Mouse (Mus musculus): ENCODE data around the gene Aanat. TPM values are rescaled to one million over a fixed set of nuclear protein-coding genes. Genes with fewer than 3 reads are reported as not detected.

Gene Aanat
- total RNA-seq, 2 experiments from 2014 or later, result 0.64 to 1.5 TPM

DNA sequence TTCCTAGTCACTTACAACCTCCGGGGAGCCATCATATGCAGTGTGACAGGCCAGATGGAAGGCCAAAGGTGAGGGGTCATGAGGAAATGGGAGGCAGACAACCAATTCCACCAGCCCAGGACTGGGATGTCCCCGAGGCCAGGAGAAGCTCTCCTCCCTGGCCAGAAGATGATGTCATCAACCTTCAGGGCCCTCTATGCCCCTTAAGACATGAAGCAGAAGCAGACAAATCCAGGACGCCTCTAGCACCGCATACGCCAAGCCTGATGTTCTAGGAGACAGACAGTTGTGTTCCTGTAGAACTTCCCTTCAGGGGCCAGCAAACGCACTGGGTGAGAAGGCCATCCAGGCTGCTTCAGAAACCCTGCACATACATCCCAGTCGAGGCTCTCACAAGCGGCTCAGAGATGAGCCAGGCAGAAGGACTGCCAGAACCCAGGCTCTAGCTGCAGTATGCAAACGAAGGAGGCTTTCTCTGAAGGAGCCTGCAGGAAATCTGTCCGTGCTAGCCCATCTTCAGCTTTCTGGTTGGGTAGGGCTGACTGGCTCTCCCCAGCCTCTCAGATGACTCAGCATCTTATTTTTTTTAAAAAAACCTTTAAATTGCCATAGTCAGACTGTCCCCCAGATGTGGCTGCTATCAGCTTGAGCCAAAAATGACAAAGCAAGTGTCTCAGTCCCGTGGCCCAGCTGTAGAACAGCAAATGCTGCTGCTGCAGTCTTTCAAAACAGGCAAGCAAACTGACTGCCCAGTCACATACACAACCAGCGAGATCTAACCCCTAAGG is 13.3 kb upstream of the Aanat start:
- intact Hi-C loops (cut with DNase I), result no loop called here
- DNase-seq (ENCODE audit: low spot score in 2 of 2), result peak; percentile 46 to 84

GRCm38 (mm10) chr11:116574486-116574885 is 11.7 kb upstream of the Aanat start:
- intact Hi-C loops (cut with DNase I), result no loop called here
- DNase-seq (ENCODE audit: low spot score in 2 of 2), result no peak

DNA sequence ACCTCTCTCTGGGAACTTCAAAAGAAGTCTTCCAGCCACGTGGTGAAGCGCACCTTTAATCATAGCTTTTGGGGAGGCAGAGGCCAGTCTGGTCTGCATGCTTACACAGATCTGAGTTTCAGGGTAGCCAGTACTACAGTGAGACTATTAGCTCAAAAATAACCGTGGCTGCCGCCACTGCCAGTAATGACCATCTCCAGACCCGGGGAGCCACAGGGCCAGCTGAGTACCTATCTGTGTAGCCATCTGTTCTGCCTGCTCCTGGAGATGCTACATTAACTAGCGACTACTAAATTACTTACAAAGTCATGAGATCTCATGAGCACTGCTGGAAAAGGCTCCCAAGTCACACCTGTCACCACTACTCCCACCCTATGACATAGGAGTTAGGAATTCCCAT is 11.2 kb upstream of the Aanat start:
- no peak for DNase-seq (ENCODE audit: low spot score in 2 of 2)
- intact Hi-C loops (cut with DNase I), result no loop called here

DNA sequence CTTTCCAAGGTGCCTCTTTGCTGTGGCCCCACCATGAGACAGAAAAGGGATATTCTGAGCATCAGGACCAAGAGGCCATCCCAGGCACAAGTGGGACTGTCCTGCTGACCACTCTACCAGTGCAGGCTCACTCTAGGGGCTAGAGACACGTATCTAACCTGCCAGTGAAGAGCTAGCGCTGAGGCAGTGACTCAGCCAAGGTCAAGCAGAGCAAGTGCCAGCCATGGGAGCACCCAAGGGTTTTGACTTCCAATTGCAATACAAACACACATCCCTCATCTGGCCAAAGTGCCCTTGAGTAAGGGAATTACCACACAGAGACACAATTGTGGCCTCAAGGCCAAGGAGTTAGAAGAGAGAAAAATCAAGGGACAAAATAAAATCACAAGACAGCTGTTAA is 10.8 kb upstream of the Aanat start:
- intact Hi-C loops (cut with DNase I), result no loop called here
- DNase-seq (ENCODE audit: low spot score in 2 of 2), result no peak

GRCm38 (mm10) chr11:116579280-116579679 is 7.0 kb upstream of the Aanat start:
- no peak for DNase-seq (ENCODE audit: low spot score in 2 of 2)
- intact Hi-C loops (cut with DNase I), result no loop called here

DNA sequence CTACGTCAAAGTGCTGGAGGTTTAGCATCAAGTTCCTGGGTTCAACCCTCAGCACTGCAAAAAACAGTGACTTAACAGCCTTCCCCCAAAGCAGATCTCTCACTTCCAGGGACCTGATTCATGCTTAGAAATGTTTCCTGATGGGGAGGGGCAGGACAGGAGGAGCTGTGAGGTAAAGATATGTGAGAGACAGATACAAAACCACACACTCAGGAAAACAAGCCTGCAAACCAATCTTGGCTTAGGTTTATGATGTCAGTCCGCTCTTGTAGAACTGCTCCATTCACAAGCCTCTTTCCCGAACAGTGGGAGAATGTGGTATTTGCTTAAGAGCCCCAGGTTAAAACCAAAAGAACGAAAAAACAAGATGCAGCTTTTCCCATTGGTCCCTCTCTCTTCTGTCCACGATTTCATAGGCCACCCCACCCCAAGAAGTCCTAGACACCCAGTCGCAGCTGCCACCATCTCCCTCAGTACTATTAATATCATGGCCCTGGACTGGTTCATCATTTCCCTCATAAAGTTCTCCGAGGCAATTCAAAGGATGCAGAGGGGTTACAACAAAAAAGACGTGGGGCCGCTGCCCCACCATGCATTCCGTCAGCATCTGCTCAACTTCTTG is 6.1 kb upstream of the Aanat start:
- intact Hi-C loops (cut with DNase I), result no loop called here
- peak in 1 of 2 experiments; percentile 23 for DNase-seq (ENCODE audit: low spot score in 2 of 2)

DNA sequence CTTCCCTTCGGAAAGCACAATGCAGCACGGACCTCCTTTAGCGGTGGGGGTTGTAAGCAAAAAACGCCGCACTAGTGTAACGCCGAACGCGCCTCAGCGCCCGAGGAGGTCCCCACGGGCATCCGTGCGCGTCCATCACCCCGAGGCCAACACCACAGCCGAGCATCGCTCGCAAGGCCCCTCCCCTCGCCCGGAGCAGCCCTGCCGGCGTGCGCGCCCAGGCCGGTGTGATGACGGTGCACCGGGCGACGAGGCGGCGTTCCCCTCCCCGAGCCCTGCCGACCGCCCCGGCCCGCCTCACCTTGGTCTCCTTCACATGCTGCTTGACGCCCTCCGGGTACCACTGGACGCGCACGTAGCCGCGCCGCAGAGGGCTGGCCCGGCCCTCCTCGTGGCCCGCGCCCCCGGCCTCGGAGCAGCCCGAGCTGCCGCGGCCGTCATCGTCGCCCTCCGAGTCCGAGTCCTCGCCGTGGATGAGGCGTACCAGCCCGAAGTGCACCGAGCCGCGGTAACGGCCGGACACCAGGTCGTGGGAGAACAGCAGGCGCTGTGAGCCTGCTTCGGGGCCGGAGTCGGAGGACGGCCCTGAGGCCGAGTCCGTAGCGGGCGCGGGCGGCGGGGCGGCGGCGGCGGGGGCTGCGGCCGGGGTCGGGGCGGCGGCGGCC is 5.4 kb upstream of the Aanat start:
- intact Hi-C loops (cut with DNase I), result no loop called here
- peak; percentile 49 to 66 for DNase-seq (ENCODE audit: low spot score in 2 of 2)

GRCm38 (mm10) chr11:116581376-116581814 is 4.8 kb upstream of the Aanat start, which contains the start of gene Ube2o:
Ube2o (minus strand) TSS chr11:116581447.
- peak; percentile 89 to 90 for DNase-seq (ENCODE audit: low spot score in 2 of 2)
- intact Hi-C loops (cut with DNase I), result no loop called here

DNA sequence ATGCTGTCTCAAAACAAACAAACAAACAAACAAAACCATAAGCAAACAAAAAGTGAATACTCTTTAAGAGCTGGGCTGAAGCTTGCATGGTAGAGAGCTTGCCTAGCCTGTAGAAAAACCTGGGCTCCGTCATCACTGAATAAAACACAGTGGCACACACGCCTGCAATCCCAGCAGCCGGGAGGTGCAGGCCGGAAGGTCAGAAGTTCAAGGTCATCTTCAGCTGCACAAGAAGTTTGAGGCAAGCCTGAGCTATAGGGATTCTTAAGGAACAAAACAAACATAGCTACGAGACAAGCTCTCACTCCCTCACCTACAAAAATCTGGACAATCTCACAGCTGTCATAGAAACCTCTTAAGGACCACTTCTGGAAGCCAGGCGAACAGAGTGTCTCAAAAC is 550 bp upstream of the Aanat start:
- intact Hi-C loops (cut with DNase I), result loop anchor here (2.0 kb wide), 1 partner anchor 43 kb away; no protein-coding TSS in a partner anchor
- no peak for DNase-seq (ENCODE audit: low spot score in 2 of 2)

DNA sequence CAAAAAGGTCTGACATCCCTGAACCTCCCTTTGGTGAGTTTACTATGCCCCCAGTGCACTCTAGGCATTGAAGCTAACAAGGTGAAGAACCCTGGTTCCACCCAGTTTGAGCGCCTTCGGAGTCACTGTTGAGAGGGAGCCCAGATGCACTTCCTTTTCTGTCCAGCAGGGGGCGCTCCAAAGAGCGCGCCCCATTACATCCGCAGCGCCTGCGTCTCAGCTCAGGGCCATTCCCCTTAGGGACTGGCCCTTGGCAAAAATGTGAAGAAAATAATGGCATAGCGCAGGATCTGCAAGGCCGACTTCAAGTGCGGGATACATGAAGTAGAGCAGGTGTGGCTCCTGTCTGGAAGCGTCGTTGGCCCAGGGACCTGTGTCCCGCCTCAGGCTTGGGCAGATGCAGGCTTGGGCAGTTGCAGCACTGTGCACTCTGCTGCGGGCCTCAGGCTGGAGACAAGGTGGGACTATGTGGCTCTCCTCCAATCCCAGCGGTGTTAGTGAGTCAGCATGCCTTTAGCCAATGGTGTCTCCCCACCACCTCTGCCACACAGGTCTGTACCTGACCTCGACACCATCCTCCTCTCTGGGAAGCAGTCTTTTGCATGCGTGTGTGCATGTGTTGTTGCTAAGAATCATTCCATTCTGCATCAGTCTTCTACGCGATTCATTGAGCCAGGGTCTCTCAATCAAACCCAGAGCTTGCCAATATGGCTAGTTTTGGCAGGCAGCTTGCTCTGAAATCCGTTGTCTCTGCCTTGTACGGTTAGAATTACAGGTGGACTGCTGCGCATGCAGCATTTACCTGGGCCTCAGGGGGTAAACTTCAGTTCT is 784 bp downstream of the Aanat start:
- intact Hi-C loops (cut with DNase I), result loop anchor here (2.0 kb wide), 1 partner anchor 42 kb away; no protein-coding TSS in a partner anchor
- DNase-seq (ENCODE audit: low spot score in 2 of 2), result peak; percentile 54 to 57

DNA sequence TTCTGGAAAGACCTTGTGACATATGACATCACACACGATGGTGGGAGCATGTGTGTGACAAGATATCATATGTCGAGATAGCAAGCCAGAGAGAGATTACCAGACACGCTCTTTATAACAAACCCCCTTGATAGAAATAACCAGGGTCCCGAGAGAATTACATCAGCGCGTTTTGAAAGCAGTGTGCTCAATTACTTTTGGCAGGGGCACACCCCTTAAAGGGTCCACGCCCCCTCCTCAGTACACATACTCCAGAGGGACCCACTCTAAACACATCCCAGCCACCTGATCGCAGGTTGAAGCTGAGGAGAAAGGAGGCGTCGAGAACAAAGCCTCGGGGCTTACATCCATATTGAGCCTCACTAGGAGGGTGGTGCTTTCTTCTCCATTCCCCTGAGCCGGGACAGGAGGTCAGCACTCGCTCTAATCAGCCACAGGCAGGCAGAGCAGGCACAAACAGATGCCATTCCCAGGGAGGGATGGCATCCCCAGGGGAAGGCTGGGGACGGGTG is 2.8 kb downstream of the Aanat start:
- DNase-seq (ENCODE audit: low spot score in 2 of 2), result no peak
- intact Hi-C loops (cut with DNase I), result no loop called here

DNA sequence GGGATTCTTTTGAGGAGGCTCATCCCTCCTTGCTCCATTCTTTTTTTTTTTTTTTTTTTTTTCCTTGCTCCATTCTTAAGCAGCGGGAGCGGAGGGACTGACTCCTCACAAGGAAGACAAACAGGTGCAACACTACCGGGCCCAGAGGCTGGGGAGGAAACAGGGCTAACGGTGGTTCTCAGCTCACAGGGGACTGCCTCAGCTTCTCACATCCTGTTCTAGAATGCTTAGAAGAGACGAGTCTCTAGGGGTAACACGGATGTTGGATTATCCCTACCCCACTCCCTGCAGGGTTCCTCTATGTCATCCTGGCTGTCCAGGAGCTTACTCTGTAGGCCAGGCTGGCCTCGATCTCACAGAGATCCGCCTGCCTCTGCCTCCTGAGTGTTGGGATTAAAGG is 3.3 kb downstream of the Aanat start:
- intact Hi-C loops (cut with DNase I), result no loop called here
- DNase-seq (ENCODE audit: low spot score in 2 of 2), result no peak

DNA sequence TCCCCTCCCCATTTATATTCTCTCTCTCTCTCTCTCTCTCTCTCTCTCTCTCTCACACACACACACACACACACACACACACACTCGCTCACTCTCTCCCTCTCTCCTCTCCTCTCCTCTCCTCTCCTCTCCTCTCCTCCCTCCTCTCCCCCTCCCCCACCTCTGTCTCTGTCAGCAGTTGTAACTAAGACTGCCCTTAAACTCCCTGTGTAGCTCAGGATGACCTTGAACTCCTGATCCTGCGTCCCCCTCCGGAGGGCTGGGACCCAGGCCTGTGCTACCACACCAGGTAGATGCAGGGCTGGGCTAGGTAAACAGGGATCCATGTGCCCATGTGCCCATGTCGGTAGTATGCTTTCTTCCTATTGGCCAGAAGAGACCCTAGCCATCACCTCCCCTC is 5.4 kb downstream of the Aanat start:
- no peak for DNase-seq (ENCODE audit: low spot score in 2 of 2)
- intact Hi-C loops (cut with DNase I), result no loop called here

GRCm38 (mm10) chr11:116592428-116592827 is 6.2 kb downstream of the Aanat start:
- peak; percentile 88 to 96 for DNase-seq (ENCODE audit: low spot score in 2 of 2)
- intact Hi-C loops (cut with DNase I), result no loop called here

- intact Hi-C loops (cut with DNase I), result no loop called here
- DNase-seq (ENCODE audit: low spot score in 2 of 2), result no peak
Observed at GRCm38 (mm10) chr11:116593345-116593744, 7.1 kb downstream of the Aanat start.

- intact Hi-C loops (cut with DNase I), result no loop called here
- no peak for DNase-seq (ENCODE audit: low spot score in 2 of 2)
Observed at GRCm38 (mm10) chr11:116596766-116597165, 10.5 kb downstream of the Aanat start.

DNA sequence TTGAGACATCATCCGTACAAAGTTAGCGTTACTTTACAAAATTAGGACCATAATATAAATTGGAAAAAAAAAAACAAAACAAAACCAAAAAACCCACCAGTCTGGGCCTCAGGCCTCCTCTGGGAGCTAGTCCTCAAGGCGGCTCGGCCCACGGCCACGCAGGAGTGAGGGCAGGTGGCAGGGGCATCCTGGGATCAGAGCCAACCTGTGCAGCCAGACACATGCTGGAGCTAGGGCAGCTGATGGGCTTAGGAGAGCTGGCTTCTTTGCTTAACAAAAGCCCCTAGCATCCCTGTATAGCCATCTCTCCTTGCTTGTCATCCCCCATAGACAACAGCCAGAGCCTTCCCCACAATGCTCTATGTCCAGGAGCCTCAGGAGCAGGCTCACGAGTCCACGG is 12.0 kb downstream of the Aanat start:
- intact Hi-C loops (cut with DNase I), result no loop called here

GRCm38 (mm10) chr11:116599230-116599629 is 13.0 kb downstream of the Aanat start:
- no peak for DNase-seq (ENCODE audit: low spot score in 2 of 2)
- intact Hi-C loops (cut with DNase I), result no loop called here

More for the DNA sequence above, 12.0 kb downstream of the Aanat start:
- DNase-seq (ENCODE audit: low spot score in 2 of 2), result no peak

- no peak for DNase-seq (ENCODE audit: low spot score in 2 of 2)
- intact Hi-C loops (cut with DNase I), result no loop called here
Observed at GRCm38 (mm10) chr11:116601166-116601565, 14.9 kb downstream of the Aanat start.
